Comparison of ENCODE assay signal across 26 mouse cellular contexts in genomic region chr12:9132621-9133020, GRCm38 (mm10).
DNase-seq lines count a peak whose midpoint lies in the region; ATAC-seq and TF ChIP-seq lines count a peak whose summit lies in the region.
"Had no signal": no experiment of that assay in that cellular context is flagged by ENCODE, and none has a peak within 500 bp of the region (broad histone marks: within the 10 kb centered on the region; RNA-seq: fewer than 3 reads in every experiment).

No protein-coding gene starts in this region.

- TF ChIP-seq CTCF in heart, adult 2 months (IDR thresholded peaks at IDR 0.05): no peak
- TF ChIP-seq CTCF in lung, postnatal 0 days (IDR thresholded peaks at IDR 0.05): no peak

- H3K36me3 ChIP-seq in heart, adult 2 months (ENCODE audit: control insufficient read depth, insufficient read depth, low read length): peaks cover 3% of the 10 kb centered on the region
- H3K36me3 ChIP-seq in midbrain, embryonic 14.5 days (ENCODE audit: control insufficient read depth, insufficient read depth, low read length): no peaks in the 10 kb centered on the region
- no peaks in the 10 kb centered on the region for H3K36me3 ChIP-seq in midbrain, embryonic 16.5 days (ENCODE audit: control insufficient read depth, insufficient read depth, low read length)
- H3K36me3 ChIP-seq in lung, postnatal 0 days (ENCODE audit: insufficient read depth, low read length): no peaks in the 10 kb centered on the region
- H3K36me3 ChIP-seq: embryonic facial prominence, embryonic 13.5 days; forebrain, embryonic 12.5 days; heart, embryonic 15.5 days; intestine, embryonic 15.5 days; limb, embryonic 15.5 days; liver, embryonic 15.5 days; lung, embryonic 15.5 days; neural tube, embryonic 15.5 days; stomach, embryonic 15.5 days had no signal

- intact Hi-C loops in heart, adult 2 months (cut with DNase I): loop anchor here (5.0 kb wide), 1 partner anchor 35 kb away; no protein-coding TSS in a partner anchor

- H3K4me1 ChIP-seq in heart, adult 2 months (ENCODE audit: control insufficient read depth, insufficient read depth, low read length): peaks cover 12% of the 10 kb centered on the region
- H3K4me1 ChIP-seq in midbrain, embryonic 14.5 days (ENCODE audit: control insufficient read depth, insufficient read depth, low read length): no peaks in the 10 kb centered on the region
- H3K4me1 ChIP-seq in midbrain, embryonic 16.5 days (ENCODE audit: control insufficient read depth, insufficient read depth, low read length): no peaks in the 10 kb centered on the region
- no peaks in the 10 kb centered on the region; the same call in 1 of the 2 replicates for H3K4me1 ChIP-seq in lung, postnatal 0 days (ENCODE audit: insufficient read depth, low read depth, low read length)
- H3K4me1 ChIP-seq: forebrain, embryonic 12.5 days; intestine, embryonic 15.5 days; liver, embryonic 15.5 days; lung, embryonic 15.5 days; stomach, embryonic 15.5 days had no signal

- TF ChIP-seq POLR2A in heart, adult 2 months (IDR thresholded peaks at IDR 0.05; ENCODE audit: insufficient read depth, low read depth, low read length): no peak

- TF ChIP-seq EP300 in heart, adult 2 months (IDR thresholded peaks at IDR 0.05; ENCODE audit: insufficient read depth, low read depth, low read length): no peak
- no peak for TF ChIP-seq EP300 in lung, postnatal 0 days (IDR thresholded peaks at IDR 0.05)

- no peak overlapping the region for H3K9ac ChIP-seq in heart, adult 2 months (ENCODE audit: low read depth, low read length)
- H3K9ac ChIP-seq in midbrain, embryonic 14.5 days (replicated peaks; ENCODE audit: low read length): no peak overlapping the region
- H3K9ac ChIP-seq in midbrain, embryonic 16.5 days (ENCODE audit: low read depth, low read length): no peak overlapping the region
- no peak overlapping the region for H3K9ac ChIP-seq in lung, postnatal 0 days (replicated peaks; ENCODE audit: low read depth)
- H3K9ac ChIP-seq: embryonic facial prominence, embryonic 13.5 days; forebrain, embryonic 12.5 days; heart, embryonic 15.5 days; intestine, embryonic 15.5 days; limb, embryonic 15.5 days; liver, embryonic 15.5 days; lung, embryonic 15.5 days; neural tube, embryonic 15.5 days; stomach, embryonic 15.5 days had no signal

- no peaks in the 10 kb centered on the region for H3K79me2 ChIP-seq in heart, adult 2 months (replicated peaks; ENCODE audit: control insufficient read depth, insufficient read depth, low read length)

- no peak for ATAC-seq in midbrain, embryonic 14.5 days (ENCODE audit: low FRiP score, low TSS enrichment)
- no peak for ATAC-seq in midbrain, embryonic 16.5 days
- ATAC-seq in lung, postnatal 0 days: no peak
- ATAC-seq: intestine, embryonic 15.5 days had no signal

- peak overlapping the region; percentile 38 for H3K27ac ChIP-seq in heart, adult 2 months
- no peak overlapping the region for H3K27ac ChIP-seq in midbrain, embryonic 14.5 days (replicated peaks; ENCODE audit: low read depth, low read length)
- no peak overlapping the region for H3K27ac ChIP-seq in midbrain, embryonic 16.5 days (ENCODE audit: low read length)
- H3K27ac ChIP-seq in lung, postnatal 0 days (ENCODE audit: low read length): no peak overlapping the region
- H3K27ac ChIP-seq: embryonic facial prominence, embryonic 13.5 days; forebrain, embryonic 12.5 days; heart, embryonic 15.5 days; intestine, embryonic 15.5 days; left cerebral cortex, adult 2 months; limb, embryonic 15.5 days; liver, embryonic 15.5 days; lung, embryonic 15.5 days; neural tube, embryonic 15.5 days; stomach, embryonic 15.5 days had no signal

- H3K4me2 ChIP-seq in midbrain, embryonic 14.5 days (ENCODE audit: low read length): no peak overlapping the region
- no peak overlapping the region for H3K4me2 ChIP-seq in midbrain, embryonic 16.5 days (ENCODE audit: low read length)
- no peak overlapping the region for H3K4me2 ChIP-seq in lung, postnatal 0 days (replicated peaks; ENCODE audit: low read depth, low read length)
- H3K4me2 ChIP-seq: embryonic facial prominence, embryonic 13.5 days; forebrain, embryonic 12.5 days; heart, embryonic 15.5 days; intestine, embryonic 15.5 days; limb, embryonic 15.5 days; liver, embryonic 15.5 days; lung, embryonic 15.5 days; neural tube, embryonic 15.5 days; stomach, embryonic 15.5 days had no signal

- no peak for DNase-seq in heart, adult 2 months
- no peak for DNase-seq in heart, adult 8-10 months (ENCODE audit: low spot score)
- DNase-seq in midbrain, embryonic 14.5 days: peak; percentile 18
- peak; percentile 16 for DNase-seq in adipocyte (ENCODE audit: low spot score)
- no peak for DNase-seq in lung, postnatal 0 days (ENCODE audit: low spot score)
- no peak for DNase-seq in kidney, postnatal 4 days
- DNase-seq: embryo, embryonic 11 days; gastrocnemius, postnatal 25 days; heart, postnatal 4 days; kidney, postnatal 25 days; lung, postnatal 4 days; right cerebral cortex, adult 18-20 months; right cerebral cortex, postnatal 4 days; thymus, postnatal 25 days had no signal

- H3K4me3 ChIP-seq in heart, adult 2 months: no peak overlapping the region
- no peak overlapping the region for H3K4me3 ChIP-seq in midbrain, embryonic 14.5 days (replicated peaks; ENCODE audit: low read depth, low read length)
- H3K4me3 ChIP-seq in midbrain, embryonic 16.5 days (ENCODE audit: low read depth, low read length): no peak overlapping the region
- no peak overlapping the region for H3K4me3 ChIP-seq in lung, postnatal 0 days (ENCODE audit: low read depth, low read length)
- H3K4me3 ChIP-seq: embryonic facial prominence, embryonic 13.5 days; erythroblast, embryonic 14.5 days; forebrain, embryonic 12.5 days; heart, embryonic 15.5 days; intestine, embryonic 15.5 days; left cerebral cortex, adult 2 months; limb, embryonic 15.5 days; liver, embryonic 15.5 days; lung, embryonic 15.5 days; neural tube, embryonic 15.5 days; stomach, embryonic 15.5 days had no signal

- no peaks in the 10 kb centered on the region for H3K9me3 ChIP-seq in midbrain, embryonic 14.5 days (ENCODE audit: control insufficient read depth, low read length)
- no peaks in the 10 kb centered on the region for H3K9me3 ChIP-seq in midbrain, embryonic 16.5 days (replicated peaks; ENCODE audit: control insufficient read depth, low read length, poor library complexity, severe bottlenecking)
- H3K9me3 ChIP-seq in lung, postnatal 0 days (ENCODE audit: low read length): no peaks in the 10 kb centered on the region
- H3K9me3 ChIP-seq: embryonic facial prominence, embryonic 13.5 days; forebrain, embryonic 12.5 days; heart, embryonic 15.5 days; intestine, embryonic 15.5 days; limb, embryonic 15.5 days; liver, embryonic 15.5 days; lung, embryonic 15.5 days; neural tube, embryonic 15.5 days; stomach, embryonic 15.5 days had no signal

- no peaks in the 10 kb centered on the region for H3K27me3 ChIP-seq in heart, adult 2 months (ENCODE audit: control insufficient read depth, insufficient read depth, low read length)
- H3K27me3 ChIP-seq in midbrain, embryonic 14.5 days (ENCODE audit: control insufficient read depth, insufficient read depth, low read length): no peaks in the 10 kb centered on the region
- no peaks in the 10 kb centered on the region for H3K27me3 ChIP-seq in midbrain, embryonic 16.5 days (ENCODE audit: control insufficient read depth, insufficient read depth, low read depth, low read length)
- H3K27me3 ChIP-seq in lung, postnatal 0 days (replicated peaks; ENCODE audit: insufficient read depth, low read length): no peaks in the 10 kb centered on the region
- H3K27me3 ChIP-seq: forebrain, embryonic 12.5 days; heart, embryonic 15.5 days; intestine, embryonic 15.5 days; limb, embryonic 15.5 days; liver, embryonic 15.5 days; lung, embryonic 15.5 days; neural tube, embryonic 15.5 days; stomach, embryonic 15.5 days had no signal

Comparison
In these comparisons a context has a peak if more than half of its experiments do, and no peak if none do; other contexts are left out.
1. DNase-seq: peak in midbrain, embryonic 14.5 days (single experiment) and adipocyte (single experiment); none in heart, adult 2 months (0 of 2), heart, adult 8-10 months (single experiment), lung, postnatal 0 days (single experiment) and kidney, postnatal 4 days (0 of 2).